Mouse (Mus musculus) ovary, postnatal 14 days (tissue): ENCODE data around the gene Gls2.
"Not testable (repeated sequence)": the region's sequence is repeated elsewhere in the genome, so short reads cannot be mapped to it uniquely, and the experiment has no call there.

ENCODE experiments used
- DNase-seq: peaks from one replicate; pipeline ENCODE4 v3.0.0; 2022; ENCODE audit warnings: low spot score

Gene Gls2

GRCm38 (mm10) chr10:128194024-128194550, at the start of gene Gls2:
Gls2 (plus strand) TSS chr10:128194457.
- DNase-seq = peak; percentile 92

- no peak for DNase-seq
These were observed 49.3 kb upstream of the Gls2 start for GRCm38 (mm10) chr10:128144961-128145360.

DNA sequence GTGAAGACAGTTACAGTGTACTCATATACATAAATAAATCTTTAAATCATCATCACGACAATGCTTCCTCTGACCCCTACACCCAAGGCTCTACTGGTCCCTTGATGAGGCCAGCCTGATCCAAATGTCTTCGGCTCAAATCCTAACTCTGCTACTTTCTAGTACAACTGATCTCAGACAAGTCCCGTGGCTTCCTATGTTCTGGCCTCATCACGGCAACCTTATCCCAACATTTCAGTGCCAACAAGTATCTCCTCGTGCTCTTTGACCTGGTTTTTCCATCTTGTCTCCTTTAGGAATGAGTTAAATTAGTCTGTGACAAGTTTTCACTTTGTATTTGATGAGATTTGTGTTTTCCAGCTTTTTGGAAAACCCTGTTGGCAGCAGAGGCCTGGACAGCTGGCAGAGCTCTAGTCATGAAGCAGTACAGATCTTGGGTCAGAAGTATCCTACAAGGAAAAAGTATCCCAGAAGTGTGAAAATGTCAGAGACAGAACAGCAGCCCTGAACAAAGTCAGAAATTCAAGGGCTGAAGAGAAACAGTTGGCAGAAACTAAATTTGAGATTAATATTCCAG, 45.4 kb upstream of the Gls2 start:
- no peak for DNase-seq

DNA sequence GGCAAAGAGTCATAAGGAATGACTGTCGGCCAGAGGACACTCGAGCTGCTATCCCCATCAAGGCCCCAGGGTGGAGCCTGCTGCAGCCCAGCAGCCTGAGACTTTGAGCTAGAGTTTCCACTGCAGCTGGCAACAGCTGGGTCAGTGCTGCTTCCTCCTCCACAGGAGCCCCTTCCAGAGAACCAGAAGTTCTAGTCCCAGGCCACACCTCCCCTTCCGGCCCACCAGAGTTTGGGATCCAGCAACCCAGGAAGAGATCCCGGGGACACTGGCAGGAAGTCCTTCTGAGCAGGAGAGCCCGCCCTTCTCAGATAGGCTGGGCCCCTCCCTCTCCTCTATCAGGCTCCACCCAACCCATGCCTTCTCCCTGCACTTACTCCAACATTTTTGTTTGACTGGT, 44.7 kb upstream of the Gls2 start:
- DNase-seq = peak; percentile 68

DNA sequence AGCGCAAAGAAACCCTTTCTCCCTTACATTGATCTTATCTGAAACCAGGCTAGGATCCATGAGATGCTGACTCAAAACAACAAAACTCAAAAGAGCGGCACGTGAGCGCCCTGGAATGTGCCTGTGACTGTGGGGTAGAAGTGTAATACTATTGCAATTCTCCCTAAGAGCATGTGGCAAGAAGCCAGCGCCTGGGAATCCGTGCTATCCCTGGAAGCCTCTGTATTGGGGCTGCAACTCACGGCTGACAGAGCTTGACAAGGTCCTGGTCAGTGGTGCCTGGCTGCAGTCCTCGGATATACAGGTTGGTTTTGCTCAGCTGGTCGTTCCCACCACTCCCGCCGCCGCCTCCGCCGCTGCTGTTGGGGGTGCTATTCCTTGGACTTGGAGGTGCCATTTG, 43.3 kb upstream of the Gls2 start:
- DNase-seq = no peak

DNA sequence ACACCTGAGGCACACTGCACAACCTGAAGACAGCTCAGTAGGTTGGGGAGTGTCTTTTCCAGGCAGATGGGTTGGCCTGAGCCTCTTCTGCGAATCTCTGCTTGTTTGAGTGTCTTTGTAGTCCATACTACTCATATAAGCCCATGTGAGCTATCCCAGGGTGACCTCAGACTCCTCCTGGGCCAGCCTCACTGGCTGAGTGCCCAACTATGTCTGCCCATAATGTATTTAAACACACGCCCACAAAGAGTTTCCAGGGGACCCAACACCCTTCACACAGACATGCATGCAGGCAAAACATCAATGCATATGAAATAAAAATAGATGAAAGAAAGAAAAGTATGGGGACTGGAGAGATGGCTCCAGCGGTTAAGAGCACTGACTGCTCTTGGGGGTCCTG, 40.3 kb upstream of the Gls2 start:
- DNase-seq = no peak

GRCm38 (mm10) chr10:128165726-128166125, 28.5 kb upstream of the Gls2 start:
- DNase-seq = not testable (repeated sequence)

GRCm38 (mm10) chr10:128167091-128167490, 27.2 kb upstream of the Gls2 start:
- no peak for DNase-seq

DNA sequence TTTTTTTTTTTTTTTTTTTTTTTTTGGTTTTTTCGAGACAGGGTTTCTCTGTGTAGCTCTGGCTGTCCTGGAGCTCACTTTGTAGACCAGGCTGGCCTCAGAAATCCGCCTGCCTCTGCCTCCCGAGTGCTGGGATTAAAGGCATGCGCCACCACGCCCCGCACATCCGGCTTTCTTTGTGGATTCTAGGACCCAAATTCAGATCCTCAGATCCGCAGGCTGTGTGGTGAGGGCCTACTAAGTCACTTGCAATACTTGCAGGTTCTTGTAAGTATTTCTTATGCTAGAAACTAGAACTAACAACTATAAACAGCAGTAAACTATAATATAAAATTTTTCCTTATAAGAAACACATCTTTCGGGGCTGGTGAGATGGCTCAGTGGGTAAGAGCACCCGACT, 22.9 kb upstream of the Gls2 start:
- not testable (repeated sequence) for DNase-seq

- no peak for DNase-seq
These were observed 19.0 kb upstream of the Gls2 start for GRCm38 (mm10) chr10:128175302-128175701.

DNA sequence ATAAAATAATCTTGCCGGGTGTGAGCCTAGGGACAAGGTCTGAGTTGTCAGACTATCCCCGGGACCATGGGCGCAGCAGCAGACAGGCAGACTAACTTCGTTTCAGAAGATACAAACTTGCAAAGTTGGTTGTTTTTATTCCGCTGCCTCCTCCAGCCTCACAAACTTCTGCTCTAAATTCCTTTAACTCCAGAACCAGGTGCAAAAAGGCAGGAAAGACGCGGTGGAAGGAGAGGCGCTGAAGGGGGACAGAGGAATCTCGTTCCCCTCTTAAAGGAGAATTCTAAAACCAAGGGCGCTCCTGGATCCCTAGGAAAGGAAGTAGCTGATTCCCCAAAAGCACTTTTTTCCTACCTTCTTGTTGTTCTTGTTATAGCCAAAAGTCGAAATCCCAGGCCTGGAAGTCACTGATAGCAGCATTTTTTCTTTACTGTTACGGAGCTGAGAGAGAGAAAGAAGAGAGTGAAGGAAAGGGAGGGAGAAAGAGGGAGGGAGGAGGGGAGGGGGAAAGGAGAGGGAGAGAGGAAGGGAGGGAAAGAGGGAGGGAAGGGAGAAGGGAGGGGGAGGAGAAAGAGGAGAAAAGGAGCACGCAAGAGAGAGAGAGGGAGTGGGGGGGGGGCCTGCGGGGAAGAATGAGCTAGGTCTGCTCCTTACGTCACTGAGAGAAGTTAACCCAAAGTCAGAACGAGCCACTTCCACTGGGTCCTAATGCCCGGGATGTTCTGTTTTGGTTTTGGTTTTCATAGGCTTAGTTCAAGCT, 18.1 kb upstream of the Gls2 start:
- DNase-seq = peak; percentile 34

DNA sequence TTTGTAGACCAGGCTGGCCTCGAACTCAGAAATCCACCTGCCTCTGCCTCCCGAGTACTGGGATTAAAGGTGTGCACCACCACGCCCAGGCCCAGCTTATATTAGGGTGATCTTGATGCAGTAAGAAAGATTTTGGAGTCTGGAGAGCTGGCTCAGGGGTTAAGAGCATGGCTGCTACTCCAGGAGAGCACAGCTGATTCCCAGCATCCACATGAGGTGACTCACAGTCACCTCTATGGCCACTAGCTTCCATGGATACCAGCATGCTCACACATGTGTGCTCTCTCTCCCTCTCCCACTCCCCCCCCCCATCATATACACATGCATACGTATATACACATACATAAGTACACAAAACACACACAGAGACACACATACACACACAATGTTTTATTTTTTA, 16.9 kb upstream of the Gls2 start:
- DNase-seq = no peak

DNA sequence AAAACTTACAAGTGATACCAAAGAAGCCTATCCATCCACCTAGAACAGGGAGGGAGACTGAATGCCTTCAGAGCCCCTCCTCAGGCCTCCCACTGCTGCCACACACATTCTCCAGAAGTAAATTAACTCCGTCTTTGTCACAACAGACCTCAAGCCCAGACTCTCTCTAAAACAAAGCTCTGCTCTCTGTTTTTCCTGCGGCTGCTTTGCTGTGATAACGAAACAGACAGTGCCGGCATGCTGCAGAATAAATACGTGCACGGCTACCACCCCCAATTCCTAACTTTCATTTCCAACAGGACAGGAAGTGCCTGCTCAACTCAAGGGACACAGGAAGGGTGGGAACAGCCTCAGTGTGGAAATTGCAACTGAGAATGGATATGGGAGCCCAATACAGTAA, 14.3 kb upstream of the Gls2 start, which contains the start of gene Rbms2:
Gene Rbms2 (minus strand): TSS at position 309 of the 400 bp plus-strand sequence.
- no peak for DNase-seq

DNA sequence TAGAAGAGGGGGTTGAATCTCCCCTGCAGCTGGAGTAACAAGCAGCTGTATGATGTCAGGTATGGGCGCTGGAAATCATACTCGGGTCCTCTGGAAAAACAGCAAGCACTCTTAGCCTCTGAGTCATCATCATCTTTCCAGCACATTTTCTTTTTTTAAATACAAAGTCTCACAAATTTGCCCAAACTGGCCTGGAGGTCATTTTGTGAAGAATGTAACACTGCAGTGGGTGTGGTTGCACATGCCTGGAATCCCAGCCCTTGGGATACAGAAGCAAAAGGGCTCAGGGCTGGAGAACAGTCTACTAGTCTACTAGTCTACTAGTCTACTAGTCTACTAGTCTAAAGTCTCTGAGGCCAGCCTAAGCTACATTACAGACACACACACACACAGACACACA, 10.0 kb upstream of the Gls2 start:
- no peak for DNase-seq

DNA sequence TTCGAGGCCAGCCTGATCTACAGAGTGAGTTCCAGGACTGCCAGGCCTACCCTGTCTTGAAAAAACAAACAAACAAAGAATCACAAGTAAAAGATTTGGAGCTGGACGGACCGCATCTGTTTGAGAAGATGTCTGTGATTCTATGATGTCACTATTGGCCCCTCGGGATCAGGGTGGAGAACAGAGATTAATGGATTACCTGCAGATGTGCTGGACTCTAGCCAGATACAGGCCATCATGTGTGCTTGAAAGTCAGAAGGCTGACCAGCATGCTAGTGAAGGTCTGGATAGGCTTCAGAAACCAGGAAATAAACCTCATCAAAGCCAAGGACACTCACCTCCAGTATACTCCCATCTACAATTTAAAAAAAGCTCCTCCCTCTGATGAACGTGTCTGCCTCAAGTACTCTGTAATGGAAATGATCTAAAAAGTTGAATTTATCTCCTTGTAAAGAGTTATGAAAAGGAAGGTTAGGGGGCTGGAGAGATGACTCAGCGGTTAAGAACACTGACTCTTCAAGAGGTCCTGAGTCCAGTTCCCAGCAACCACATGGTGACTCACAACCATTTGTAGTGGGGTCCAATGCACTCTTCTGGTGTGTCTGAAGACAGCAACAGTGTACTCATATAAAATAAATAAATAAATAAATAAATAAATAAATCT, 8.8 kb upstream of the Gls2 start:
- DNase-seq = no peak

GRCm38 (mm10) chr10:128185959-128186358, 8.3 kb upstream of the Gls2 start:
- DNase-seq = peak; percentile 74

- DNase-seq = no peak
These were observed 7.1 kb upstream of the Gls2 start for GRCm38 (mm10) chr10:128187181-128187605.

GRCm38 (mm10) chr10:128188242-128188877, 5.9 kb upstream of the Gls2 start:
- peak; percentile 75 for DNase-seq

DNA sequence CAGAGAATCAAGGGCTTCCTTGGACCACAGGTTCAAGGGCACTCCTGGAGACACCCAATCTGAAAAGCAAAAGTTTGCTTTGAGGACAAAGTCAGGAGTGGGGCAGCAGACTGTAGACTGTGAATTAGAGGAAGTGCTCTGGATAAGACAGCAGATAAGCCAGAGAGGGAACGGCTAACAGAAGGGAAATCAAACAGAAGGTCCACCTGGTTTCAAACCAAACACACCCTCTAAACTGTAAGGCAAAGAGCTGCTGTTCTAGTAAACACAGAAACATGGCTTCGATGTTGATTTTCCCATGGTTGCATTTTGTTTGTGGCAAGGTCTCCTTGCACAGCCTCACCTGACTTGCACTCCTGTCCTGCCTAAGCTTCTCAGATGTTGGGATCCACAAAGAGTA, 2.8 kb upstream of the Gls2 start:
- DNase-seq = no peak

DNA sequence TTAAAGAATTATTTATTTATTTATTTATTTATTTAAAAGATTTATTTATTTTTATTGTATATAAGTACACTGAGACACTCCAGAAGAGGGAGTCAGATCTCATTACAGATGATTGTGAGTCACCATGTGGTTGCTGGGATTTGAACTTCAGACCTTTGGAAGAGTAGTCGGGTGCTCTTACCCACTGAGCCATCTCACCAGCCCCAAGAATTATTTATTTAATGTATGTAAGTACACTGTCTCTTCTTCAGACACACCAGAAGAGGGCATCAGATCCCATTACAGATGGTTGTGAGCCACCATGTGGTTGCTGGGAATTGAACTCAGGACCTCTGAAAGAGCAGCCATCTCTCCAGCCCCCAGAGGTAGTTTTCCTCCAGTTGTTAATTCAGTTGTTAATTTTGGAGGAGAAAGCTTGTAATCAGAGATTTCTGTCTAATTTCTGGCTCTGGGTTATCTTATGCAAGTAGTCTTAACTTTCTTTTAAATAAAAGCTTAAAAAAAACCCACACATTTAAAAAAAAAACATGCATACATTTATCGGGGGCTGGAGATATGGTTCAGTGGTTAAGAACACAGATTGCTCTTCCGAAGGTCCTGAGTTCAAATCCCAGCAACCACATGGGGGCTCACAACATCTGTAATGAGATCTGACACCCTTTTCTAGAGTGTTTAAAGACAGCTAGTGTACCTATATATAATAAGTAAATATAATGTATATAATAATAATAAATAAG, 2.1 kb upstream of the Gls2 start:
- not testable (repeated sequence) for DNase-seq

DNA sequence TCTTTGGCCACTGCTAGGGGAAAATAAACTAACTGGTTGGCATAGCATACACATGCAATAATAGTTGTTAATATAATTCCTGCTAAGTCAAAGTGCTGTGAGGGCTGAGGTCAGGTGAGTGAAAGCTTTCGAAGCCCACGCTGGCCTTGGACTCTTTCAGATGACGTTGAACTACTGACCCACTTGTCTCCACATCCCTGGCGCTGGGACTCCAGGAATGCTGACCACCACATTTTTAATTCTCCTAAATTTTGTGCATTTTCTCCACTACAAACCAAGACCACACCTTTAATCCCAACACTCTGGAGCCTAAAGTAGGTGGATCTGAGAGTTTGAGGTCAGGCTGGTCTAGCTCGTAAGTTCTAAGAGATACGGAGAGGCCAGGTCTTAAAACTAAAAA, 1.1 kb upstream of the Gls2 start:
- DNase-seq = no peak
